Mouse (Mus musculus): ENCODE data around the gene Gm21190.
"Not testable (repeated sequence)": the region's sequence is repeated elsewhere in the genome, so short reads cannot be mapped to it uniquely, and the experiment has no call there.

Gene Gm21190

DNA sequence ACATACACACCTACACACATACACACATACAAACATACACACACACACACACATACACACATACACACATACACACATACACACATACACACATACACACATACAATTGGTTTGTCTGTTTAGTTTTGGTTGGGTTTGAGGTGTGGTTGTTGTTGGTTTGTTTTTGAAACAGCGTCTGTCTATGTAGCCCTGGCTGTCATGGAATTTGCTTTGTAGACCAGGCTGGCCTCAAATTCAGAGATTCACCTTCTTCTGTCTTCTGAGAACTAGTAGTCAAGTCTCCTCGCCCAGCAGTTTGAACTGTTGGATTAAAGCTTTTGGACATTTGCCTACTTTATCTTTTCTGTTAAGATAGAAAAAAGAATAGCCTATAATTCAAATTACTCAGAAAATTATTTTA, 38.1 kb downstream of the Gm21190 start:
- not testable (repeated sequence) for DNase-seq (ENCODE audit: low spot score in 2 of 2)

DNA sequence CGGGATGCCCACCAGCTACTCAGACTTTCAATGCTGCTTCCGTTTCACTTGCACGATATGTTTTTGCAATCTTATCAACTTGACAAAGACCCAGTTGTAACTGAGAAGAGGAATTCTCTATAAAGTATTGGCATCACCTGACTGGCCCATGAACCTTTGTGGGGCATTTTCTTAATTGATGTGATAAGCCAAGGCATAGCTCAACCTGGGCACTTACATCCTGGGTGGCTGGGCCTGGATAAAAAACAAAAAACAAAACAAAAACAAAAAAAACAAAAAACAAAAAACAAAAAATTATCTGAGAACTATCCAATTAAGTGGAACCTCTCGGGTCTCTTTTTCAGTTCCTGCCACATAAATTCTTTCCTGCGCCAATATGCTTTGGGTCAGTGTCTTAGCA, 40.3 kb downstream of the Gm21190 start:
- DNase-seq (ENCODE audit: low spot score in 2 of 2) = no peak

DNA sequence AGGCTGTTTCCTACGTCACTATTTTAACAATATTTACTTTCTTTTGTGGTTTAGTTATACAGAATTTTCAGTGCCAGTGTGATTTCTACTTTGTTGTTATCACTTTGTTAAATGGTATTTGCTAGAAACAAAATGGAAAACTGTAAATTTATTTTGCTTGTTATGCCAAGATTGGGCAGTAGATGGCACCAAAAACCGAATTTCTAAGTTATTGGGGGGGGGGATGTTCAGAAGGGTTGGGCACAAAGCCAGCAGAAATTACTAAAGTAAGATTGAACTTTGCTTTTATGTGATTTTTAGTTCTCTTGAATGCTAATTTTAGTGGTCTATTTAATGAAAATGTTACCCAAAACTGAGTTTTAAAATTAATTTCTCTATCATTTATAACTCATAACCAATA, 44.4 kb downstream of the Gm21190 start:
- not testable (repeated sequence) for DNase-seq (ENCODE audit: low spot score in 2 of 2)

DNA sequence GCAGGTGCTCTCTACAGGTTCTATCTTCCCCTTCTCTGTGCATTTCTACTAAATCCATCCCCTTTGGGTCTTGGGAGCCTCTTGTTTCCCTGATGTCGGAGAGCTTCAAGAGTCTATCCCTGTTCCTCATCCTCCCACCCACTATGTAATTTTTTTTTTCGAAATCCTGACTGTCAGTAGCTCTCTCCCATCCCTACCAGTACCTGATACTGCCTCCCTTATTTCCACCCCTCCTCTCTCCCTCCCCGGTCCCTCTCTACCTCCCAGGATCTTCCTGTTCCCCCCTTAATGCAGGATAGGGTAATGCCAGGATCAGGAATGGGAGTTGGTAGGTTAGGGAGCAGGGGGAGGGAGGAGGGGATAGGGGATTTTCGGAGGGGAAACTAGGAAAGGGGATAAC, 45.4 kb downstream of the Gm21190 start:
- not testable (repeated sequence) for DNase-seq (ENCODE audit: low spot score in 2 of 2)

DNA sequence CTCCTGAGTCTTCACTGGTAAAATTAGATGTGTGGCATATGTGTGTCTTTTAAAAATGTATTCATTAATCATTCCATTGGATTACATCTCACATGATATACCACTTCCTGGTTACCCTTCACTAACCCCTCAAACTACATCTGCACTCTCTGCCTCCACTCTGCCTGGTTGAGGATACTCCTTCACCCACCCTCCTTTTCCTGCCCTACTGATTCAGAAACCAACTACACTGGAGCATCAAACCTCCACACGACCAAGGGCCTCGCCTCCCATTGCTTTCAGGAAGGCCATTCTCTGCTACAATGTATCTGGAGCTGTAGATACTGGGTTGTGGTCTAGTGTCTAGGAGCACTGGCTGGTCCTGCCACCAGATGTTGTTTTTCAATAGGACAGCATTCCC, 46.2 kb downstream of the Gm21190 start:
- DNase-seq (ENCODE audit: low spot score in 2 of 2) = not testable (repeated sequence)

DNA sequence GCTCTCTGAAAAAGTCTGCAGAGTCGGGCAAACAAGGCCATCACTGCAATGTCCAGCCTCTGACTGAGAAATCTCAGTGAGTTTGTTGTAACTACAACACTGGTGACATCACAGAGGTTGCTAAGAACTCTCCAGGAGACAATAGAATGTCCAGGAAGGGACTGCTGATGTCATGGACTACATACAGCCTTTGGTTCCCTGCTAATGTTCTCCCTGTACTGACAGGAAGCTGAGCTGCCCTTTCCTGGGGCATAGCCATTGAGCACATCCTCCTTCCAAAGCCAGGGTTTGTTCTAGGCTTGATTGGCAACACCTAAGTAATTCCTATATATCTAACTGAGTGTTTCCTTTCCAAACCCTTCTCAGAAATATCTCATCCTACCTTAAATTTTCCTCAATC, 52.6 kb downstream of the Gm21190 start, which contains the start of gene Gm21149:
Gene Gm21149, minus strand, starts transcription at position 101 of the 400 bp plus-strand sequence.
- not testable (repeated sequence) for DNase-seq (ENCODE audit: low spot score in 2 of 2)

All from spleen, postnatal 36 days (tissue).